Mouse (Mus musculus) spleen, adult 2 months (tissue): ENCODE data around the gene Gm28035.

ENCODE experiments used
- CTCF ChIP-seq: fragments of 200-500 bp; IDR thresholded peaks from 2 replicates; pipeline ENCODE4 v1.5.1; 2011; ENCODE audit warnings: mild to moderate bottlenecking, inconsistent platforms; ENCODE audit not compliant: insufficient read depth, insufficient read length, insufficient replicate concordance; ENCODE audit errors: extremely low read depth
- POLR2A ChIP-seq: fragments of 200-500 bp; IDR thresholded peaks from 2 replicates; pipeline ENCODE4 v1.6.1; 2011; ENCODE audit warnings: low read depth, low read length, inconsistent platforms

GRCm38 (mm10) chr2:30207401-30207800 lies 33.0 kb upstream of the Gm28035 start:
- TF ChIP-seq CTCF: no peak
- TF ChIP-seq POLR2A: no peak
